Mouse (Mus musculus) liver, embryonic 15.5 days (tissue): ENCODE data around the gene Gm21294. TPM values are rescaled to one million over a fixed set of nuclear protein-coding genes. Genes with fewer than 3 reads are reported as not detected.
"Not testable (repeated sequence)": the region's sequence is repeated elsewhere in the genome, so short reads cannot be mapped to it uniquely, and the experiment has no call there.

ENCODE experiments used
- ATAC-seq: fragments of 200-750 bp; cut with Nextera tagmentation; 2 replicates; pipeline ENCODE4 v1.8.0; 2017; ENCODE audit warnings: moderate number of reproducible peaks, mild to moderate bottlenecking, moderate library complexity; ENCODE audit not compliant: insufficient read depth
- H3K27ac ChIP-seq: fragments of 300-500 bp; sonication (generic); replicated peaks from 2 replicates; pipeline ENCODE4 v1.5.1; 2015; ENCODE audit warnings: mild to moderate bottlenecking, inconsistent platforms
- H3K27me3 ChIP-seq: fragments of 300-500 bp; sonication (generic); 2 replicates; pipeline ENCODE4 v1.6.1; 2015; ENCODE audit warnings: mild to moderate bottlenecking, inconsistent platforms
- H3K36me3 ChIP-seq: fragments of 300-500 bp; sonication (generic); replicated peaks from 2 replicates; pipeline ENCODE4 v1.6.1; 2015; ENCODE audit warnings: moderate library complexity, mild to moderate bottlenecking, inconsistent platforms
- H3K4me1 ChIP-seq: fragments of 300-500 bp; sonication (generic); replicated peaks from 2 replicates; pipeline ENCODE4 v1.6.1; 2015; ENCODE audit warnings: inconsistent platforms
- H3K4me2 ChIP-seq: fragments of 300-500 bp; sonication (generic); 2 replicates; pipeline ENCODE4 v1.6.1; 2015; ENCODE audit warnings: moderate library complexity, mild to moderate bottlenecking, inconsistent platforms
- H3K4me3 ChIP-seq: fragments of 300-500 bp; sonication (generic); replicated peaks from 2 replicates; pipeline ENCODE4 v1.5.1; 2015; ENCODE audit warnings: mild to moderate bottlenecking, inconsistent platforms
- H3K9ac ChIP-seq: fragments of 300-500 bp; sonication (generic); 2 replicates; pipeline ENCODE4 v1.6.1; 2015; ENCODE audit warnings: moderate library complexity, mild to moderate bottlenecking, inconsistent platforms
- H3K9me3 ChIP-seq: fragments of 300-500 bp; sonication (generic); replicated peaks from 2 replicates; pipeline ENCODE4 v1.6.1; 2016; ENCODE audit warnings: inconsistent platforms
- WGBS: fragments of 180-500 bp; shearing (Covaris S2); methylation state at CpG from one replicate; pipeline ENCODE4 v1.1.7; 2015; ENCODE audit warnings: mixed read lengths; ENCODE audit not compliant: insufficient replicate concordance; 5-methylcytosine and 5-hydroxymethylcytosine counted together
- polyA plus RNA-seq: library from polyadenylated mRNA; unstranded; fragments of >200 nt; fragmentation: Nextera tagmentation; extraction: Ambion mirVana; gene quantifications from 2 replicates; pipeline ENCODE4 v1.2.1, GENCODE M21; 2015

The Gm21294 gene
- not detected in 2 replicates for polyA plus RNA-seq

DNA sequence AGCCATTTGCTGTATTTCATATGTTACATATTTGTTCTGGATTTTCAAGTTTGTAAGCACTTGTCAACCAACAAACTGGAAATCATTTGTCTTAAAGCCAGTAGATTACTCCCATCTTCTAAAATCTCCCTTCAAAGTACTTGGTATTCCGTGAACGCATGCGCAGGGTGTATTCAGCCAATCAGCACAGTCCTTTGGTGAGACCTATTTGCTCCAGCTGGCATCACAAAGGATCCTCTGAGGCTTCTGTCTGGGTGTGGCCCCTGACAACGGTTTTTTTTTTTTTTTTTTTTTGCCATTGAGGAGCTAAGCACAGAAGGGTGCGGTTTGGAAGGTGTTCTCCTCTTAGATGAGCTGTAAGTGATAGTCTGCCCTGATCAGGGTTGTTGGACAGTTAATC is at the start of gene Gm21294:
Gm21294 (plus strand) TSS at position 301 of the 400 bp plus-strand sequence.
- ATAC-seq, H3K4me1 ChIP-seq, H3K27ac ChIP-seq, H3K27me3 ChIP-seq, H3K9me3 ChIP-seq, H3K4me2 ChIP-seq, H3K4me3 ChIP-seq, H3K36me3 ChIP-seq, H3K9ac ChIP-seq: not testable (repeated sequence)
- no CpG with 5 or more reads among the region's 5 CpGs for WGBS

DNA sequence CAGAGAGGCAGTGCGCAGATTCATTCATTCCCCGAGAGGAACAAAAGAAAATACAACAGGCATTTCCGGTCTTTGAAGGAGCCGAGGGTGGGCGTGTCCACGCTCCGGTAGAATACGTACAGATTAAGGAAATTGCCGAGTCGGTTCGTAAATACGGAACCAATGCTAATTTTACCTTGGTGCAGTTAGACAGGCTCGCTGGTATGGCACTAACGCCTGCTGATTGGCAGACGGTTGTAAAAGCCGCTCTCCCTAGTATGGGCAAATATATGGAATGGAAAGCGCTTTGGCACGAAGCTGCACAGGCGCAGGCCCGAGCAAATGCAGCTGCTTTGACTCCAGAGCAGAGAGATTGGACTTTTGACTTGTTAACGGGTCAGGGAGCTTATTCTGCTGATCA is 73.6 kb downstream of the Gm21294 start:
- H3K9me3 ChIP-seq, H3K27me3 ChIP-seq, H3K4me3 ChIP-seq, H3K27ac ChIP-seq, H3K4me1 ChIP-seq, ATAC-seq, H3K9ac ChIP-seq, H3K4me2 ChIP-seq, H3K36me3 ChIP-seq: not testable (repeated sequence)
- 83% methylated on average over 8 of the region's 21 CpGs for WGBS
